Mouse (Mus musculus) liver, embryonic 14.5 days (tissue): ENCODE results near the gene Plxna3. TPM values are rescaled to one million over a fixed set of nuclear protein-coding genes. Genes with fewer than 3 reads are reported as not detected.
"Not testable (repeated sequence)": the region's sequence is repeated elsewhere in the genome, so short reads cannot be mapped to it uniquely, and the experiment has no call there.

Experiments used
- ATAC-seq: fragments of 200-750 bp; cut with Nextera tagmentation; 2 replicates; pipeline ENCODE4 v1.8.0; 2017; ENCODE audit warnings: moderate number of reproducible peaks, mild to moderate bottlenecking, moderate library complexity; ENCODE audit not compliant: insufficient read depth
- DNase-seq, 3 experiments: peaks; one replicate each; pipeline ENCODE4 v3.0.0-alpha.2; 2012 to 2013; ENCODE audit warnings: low read depth in 3 of 3, low spot score in 3 of 3
- H3K27ac ChIP-seq: fragments of 300-500 bp; sonication (generic); 2 replicates; pipeline ENCODE4 v1.5.1; 2014; ENCODE audit warnings: moderate library complexity, mild to moderate bottlenecking, control low read depth, inconsistent platforms
- H3K27me3 ChIP-seq: fragments of 300-500 bp; sonication (generic); 2 replicates; pipeline ENCODE4 v1.6.1; 2014; ENCODE audit warnings: mild to moderate bottlenecking, low read length, moderate library complexity; ENCODE audit not compliant: control insufficient read depth, insufficient read depth
- H3K36me3 ChIP-seq: fragments of 300-500 bp; sonication (generic); replicated peaks from 2 replicates; pipeline ENCODE4 v1.6.1; 2014; ENCODE audit warnings: low read depth; ENCODE audit not compliant: control insufficient read depth, insufficient read depth
- H3K4me1 ChIP-seq, 2 experiments: fragments of 200-500 bp in 1 of 2; fragments of 300-500 bp in 1 of 2; sonication (generic) in 1 of 2; replicated peaks; 2 replicates each; pipeline ENCODE4 v1.6.1; 2012 to 2014; ENCODE audit warnings: antibody characterized with exemption in 1 of 2, inconsistent platforms in 1 of 2, low read length in 1 of 2; ENCODE audit not compliant: control insufficient read depth in 2 of 2, insufficient read depth in 2 of 2
- H3K4me2 ChIP-seq: fragments of 300-500 bp; sonication (generic); 2 replicates; pipeline ENCODE4 v1.6.1; 2014; ENCODE audit warnings: low read depth, mild to moderate bottlenecking, control low read depth, moderate library complexity
- H3K4me3 ChIP-seq, 2 experiments: fragments of 200-500 bp in 1 of 2; fragments of 300-500 bp in 1 of 2; sonication (generic) in 1 of 2; 2 replicates each; pipeline ENCODE4 v1.5.1; 2012 to 2014; ENCODE audit warnings: low read depth in 2 of 2, low read length in 2 of 2, mild to moderate bottlenecking in 2 of 2, control low read depth in 1 of 2, inconsistent platforms in 1 of 2, moderate library complexity in 1 of 2; ENCODE audit not compliant: insufficient read depth in 1 of 2
- H3K9ac ChIP-seq: fragments of 300-500 bp; sonication (generic); replicated peaks from 2 replicates; pipeline ENCODE4 v1.6.1; 2014; ENCODE audit warnings: mild to moderate bottlenecking, control low read depth, moderate library complexity
- H3K9me3 ChIP-seq: fragments of 300-500 bp; sonication (generic); 2 replicates; pipeline ENCODE4 v1.6.1; 2016; ENCODE audit warnings: low read length, mixed read lengths; ENCODE audit not compliant: control insufficient read depth
- CTCF ChIP-seq: IDR thresholded peaks from 2 replicates; pipeline ENCODE4 v1.5.1; 2016; ENCODE audit warnings: antibody characterized with exemption, low read depth, control low read depth
- EP300 ChIP-seq: IDR thresholded peaks from 2 replicates; pipeline ENCODE4 v1.6.1; 2016; ENCODE audit warnings: antibody characterized with exemption, low read depth
- WGBS: fragments of 180-500 bp; shearing (Covaris S2); extraction: QIAGEN DNeasy Blood & Tissue Kit; methylation state at CpG from one replicate; pipeline ENCODE4 v1.1.7; 2014; ENCODE audit not compliant: insufficient replicate concordance; 5-methylcytosine and 5-hydroxymethylcytosine counted together
- polyA plus RNA-seq, 2 experiments: library from polyadenylated mRNA; depleted of rRNA in 1 of 2; stranded (reverse) in 1 of 2; unstranded in 1 of 2; fragments of >200 nt; fragmentation: Nextera tagmentation in 1 of 2; extraction: Ambion mirVana in 1 of 2; gene quantifications; 2 replicates each; pipeline versions ENCODE4 v1.2.1 to v1.2.3; 2012 to 2014

The Plxna3 gene
- polyA plus RNA-seq, 2 experiments = 0.51 to 2.9 TPM

GRCm38 (mm10) chrX:74352645-74353466 is 24.0 kb downstream of the Plxna3 start:
- Histone ChIP-seq H3K36me3 (no peaks in the 10 kb centered on the region), H3K9ac (peak overlapping the region; percentile 66), H3K9me3 (no peaks in the 10 kb centered on the region), H3K27me3 (no peaks in the 10 kb centered on the region), H3K4me1 (peaks cover 0 to 4% of the 10 kb centered on the region in 2 experiments; a peak in 2 of 4 replicates), H3K4me2 (peak overlapping the region; percentile 76), H3K4me3 (peak overlapping the region; percentile 60 to 84), H3K27ac (no peak overlapping the region; the same call in 1 of the 2 replicates)
- WGBS = 18% methylated on average over 13 of the region's 13 CpGs
- DNase-seq (no peak), ATAC-seq (peak; percentile 39; the same call in 1 of the 2 replicates)
- TF ChIP-seq EP300 = no peak
- no peak for TF ChIP-seq CTCF

- Histone ChIP-seq H3K9me3 (no peaks in the 10 kb centered on the region), H3K9ac (peak within 1 kb of the TSS; percentile 66), H3K4me3 (peak within 1 kb of the TSS; percentile 60 to 84), H3K36me3 (no peaks in the 10 kb centered on the region), H3K27me3 (no peaks in the 10 kb centered on the region), H3K4me2 (peak within 1 kb of the TSS; percentile 76), H3K4me1 (peaks cover 0 to 4% of the 10 kb centered on the region in 2 experiments; a peak in 2 of 4 replicates), H3K27ac (no peak within 1 kb of the TSS; the same call in 1 of the 2 replicates)
- no peak for TF ChIP-seq EP300
- no peak for TF ChIP-seq CTCF
- DNase-seq = peak; percentile 42 to 55 (median 50)
- 15% methylated on average over 16 of the region's 22 CpGs for WGBS
- peak; percentile 76 for ATAC-seq
Measured at GRCm38 (mm10) chrX:74353467-74353770, 24.6 kb downstream of the Plxna3 start, which contains the start of gene Lage3. Lage3 (minus strand) TSS chrX:74353618.

- H3K27me3 ChIP-seq, ATAC-seq, DNase-seq, H3K4me3 ChIP-seq, H3K9ac ChIP-seq, H3K4me1 ChIP-seq, H3K9me3 ChIP-seq, H3K27ac ChIP-seq, H3K4me2 ChIP-seq, H3K36me3 ChIP-seq: not testable (repeated sequence)
- 61% methylated on average over 3 of the region's 3 CpGs for WGBS
Measured at GRCm38 (mm10) chrX:74357069-74357468, 28.2 kb downstream of the Plxna3 start.

- Histone ChIP-seq H3K4me2 (no peak overlapping the region), H3K4me3 (no peak overlapping the region), H3K27ac (no peak overlapping the region), H3K36me3 (no peaks in the 10 kb centered on the region), H3K9me3 (no peaks in the 10 kb centered on the region), H3K9ac (no peak overlapping the region), H3K4me1 (no peaks in the 10 kb centered on the region), H3K27me3 (no peaks in the 10 kb centered on the region)
- no peak for ATAC-seq
- DNase-seq = no peak
- 36% methylated on average over 11 of the region's 11 CpGs for WGBS
- TF ChIP-seq CTCF (no peak), EP300 (no peak)
Measured at GRCm38 (mm10) chrX:74359171-74359570, 30.3 kb downstream of the Plxna3 start.

- Histone ChIP-seq H3K27ac (no peak overlapping the region), H3K4me2 (peak overlapping the region; percentile 71), H3K4me1 (peaks cover 3 to 12% of the 10 kb centered on the region in 2 experiments; a peak in 3 of 4 replicates), H3K9me3 (no peaks in the 10 kb centered on the region), H3K36me3 (no peaks in the 10 kb centered on the region), H3K27me3 (no peaks in the 10 kb centered on the region), H3K9ac (peak overlapping the region; percentile 86), H3K4me3 (peak overlapping the region; percentile 72 to 87)
- 49% methylated on average over 10 of the region's 10 CpGs for WGBS
- TF ChIP-seq EP300 (no peak), CTCF (no peak)
- DNase-seq = no peak
- ATAC-seq = no peak
Measured at GRCm38 (mm10) chrX:74367512-74367911, 38.6 kb downstream of the Plxna3 start.
